Mouse (Mus musculus) gastrocnemius, postnatal 25 days (tissue): Measurements from ENCODE around the gene Zfp777. TPM values are rescaled to one million over a fixed set of nuclear protein-coding genes. Genes with fewer than 3 reads are reported as not detected.

Experiments used
- DNase-seq: peaks from one replicate; pipeline ENCODE4 v3.0.0; 2022
- microRNA-seq, 2 experiments: library from miRNA; unstranded; fragments of <30 nt; microRNA quantifications; one replicate each; pipeline ENCODE4 v1.2.0; 2021; ENCODE audit warnings: borderline replicate concordance in 2 of 2
- total RNA-seq, 2 experiments: library from RNA; stranded (reverse); gene quantifications; 1 replicate in 1 of 2; 2 replicates in 1 of 2; pipeline ENCODE4 v1.2.3; 2021

Gene Zfp777
- total RNA-seq, 2 experiments from 2014 or later, result 12.6 to 16.2 TPM

DNA sequence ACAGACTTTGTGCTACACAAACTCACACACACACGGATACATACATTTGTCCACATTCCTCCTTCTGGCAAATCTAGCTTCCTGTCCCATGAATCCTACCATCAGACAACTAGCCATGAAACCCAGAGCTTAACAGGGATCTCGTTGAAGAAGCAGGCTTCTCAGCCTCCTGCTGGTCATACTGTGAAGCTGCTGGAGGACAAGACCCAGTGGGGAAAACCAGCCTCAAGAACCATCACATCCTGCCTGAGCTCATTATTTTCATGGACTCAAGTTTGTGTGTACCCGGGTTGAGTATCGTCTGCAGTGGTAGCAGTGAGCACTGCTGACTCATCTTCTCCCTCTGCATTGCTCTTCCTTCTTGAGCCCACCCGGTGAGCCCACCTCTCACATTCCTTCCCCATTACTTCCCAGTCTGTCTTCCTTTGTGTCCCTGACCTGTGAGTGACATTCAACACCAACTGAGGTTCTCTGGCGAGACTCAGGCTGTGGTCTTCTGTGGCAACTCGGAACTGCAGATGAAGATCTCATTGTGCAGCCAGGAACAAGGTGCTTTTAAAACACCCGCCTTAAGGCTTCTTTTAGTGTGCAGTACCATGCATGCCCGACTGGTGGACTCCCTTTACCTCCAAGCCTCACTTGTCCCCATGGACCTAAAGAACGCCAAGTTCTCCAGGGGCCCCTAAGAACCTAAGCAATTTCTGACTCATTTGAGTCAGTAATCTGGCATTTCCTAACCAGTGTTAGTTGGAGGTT lies 22.6 kb downstream of the Zfp777 start:
- DNase-seq, result no peak

DNA sequence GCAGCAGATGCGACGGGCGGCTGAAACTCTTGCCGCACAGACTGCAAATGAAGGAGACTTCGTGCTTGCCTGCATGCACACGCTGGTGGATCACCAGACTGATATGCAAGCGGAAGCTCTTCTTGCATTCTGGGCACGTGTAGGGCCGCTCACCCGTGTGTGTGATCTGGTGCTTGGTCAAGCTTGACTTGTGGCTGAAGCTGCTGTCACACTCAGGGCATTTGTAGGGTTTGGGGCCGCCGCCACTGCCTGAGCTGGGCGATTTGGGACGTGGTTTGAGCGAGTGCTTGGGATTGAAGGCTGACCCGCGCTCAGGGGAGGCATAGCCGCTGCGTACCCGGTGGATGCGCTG lies 23.7 kb downstream of the Zfp777 start:
- DNase-seq, result no peak

DNA sequence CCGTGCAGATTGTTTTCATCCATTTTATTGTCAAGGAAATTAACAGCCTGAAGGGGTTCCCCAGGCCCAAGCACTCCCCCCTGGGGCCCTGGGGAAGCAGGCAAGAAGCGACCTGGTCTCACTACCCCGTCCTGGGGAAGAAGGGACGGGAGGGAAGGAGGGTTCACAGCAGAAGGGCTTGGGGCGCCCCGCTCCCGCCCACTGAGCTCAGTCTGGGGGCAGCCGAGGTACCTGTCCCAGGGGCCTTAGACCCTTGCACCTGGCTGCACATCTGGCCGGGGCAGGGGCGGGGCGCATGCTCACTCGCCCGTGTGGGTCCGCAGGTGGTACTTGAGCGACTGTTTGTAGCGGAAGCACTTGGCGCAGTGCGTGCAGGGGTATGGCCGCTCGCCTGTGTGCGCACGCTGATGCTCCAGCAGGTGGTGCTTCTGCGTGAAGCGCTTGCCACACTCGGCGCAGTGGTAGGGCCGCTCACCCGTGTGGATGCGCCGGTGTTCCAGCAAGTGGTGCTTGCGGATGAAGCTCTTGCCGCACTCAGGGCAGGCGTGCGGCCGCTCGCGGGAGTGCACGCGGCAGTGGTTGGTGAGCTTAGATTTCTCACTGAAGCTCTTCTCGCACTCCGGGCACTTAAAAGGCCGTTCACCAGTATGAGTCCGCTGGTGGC lies 24.2 kb downstream of the Zfp777 start:
- DNase-seq, result no peak

DNA sequence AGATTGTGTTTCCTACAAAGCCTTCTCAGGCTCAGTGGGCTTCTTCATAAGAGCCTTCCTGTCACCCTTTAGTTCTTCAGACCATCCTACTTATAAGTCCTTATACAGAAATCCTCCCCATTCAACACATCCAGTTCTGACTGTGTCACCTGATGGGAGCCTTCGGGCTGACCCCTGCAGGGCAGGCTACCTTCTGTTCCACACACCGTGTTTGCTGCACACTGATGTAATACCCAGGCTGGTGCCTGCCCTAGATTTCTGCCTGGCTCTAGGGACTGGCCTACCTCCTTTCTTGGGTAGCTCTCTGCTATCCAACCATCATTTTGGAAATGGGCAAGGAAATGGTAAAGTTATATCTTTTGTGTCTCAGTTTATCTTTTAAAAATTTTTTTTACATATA lies 26.0 kb downstream of the Zfp777 start:
- DNase-seq, result no peak

DNA sequence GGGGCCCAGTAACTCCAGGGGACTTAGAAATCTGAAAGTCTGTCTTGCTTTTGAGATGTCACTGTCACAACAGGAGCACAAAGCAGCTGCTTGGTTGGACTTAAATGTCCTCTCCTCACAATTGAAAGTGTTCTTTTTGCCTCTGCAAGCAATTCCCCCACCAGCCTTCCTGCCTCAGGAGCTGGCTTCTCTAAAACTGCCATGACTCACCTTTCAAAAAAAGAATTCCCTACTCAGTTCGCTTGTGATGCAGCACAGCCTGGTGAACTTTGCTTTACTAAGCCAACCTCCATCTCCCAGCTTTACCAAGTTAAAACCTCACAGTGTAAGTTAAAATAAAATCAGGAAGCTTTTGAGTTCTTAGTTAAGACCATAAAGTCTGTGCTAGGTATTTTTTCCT lies 27.0 kb downstream of the Zfp777 start:
- no peak for DNase-seq

DNA sequence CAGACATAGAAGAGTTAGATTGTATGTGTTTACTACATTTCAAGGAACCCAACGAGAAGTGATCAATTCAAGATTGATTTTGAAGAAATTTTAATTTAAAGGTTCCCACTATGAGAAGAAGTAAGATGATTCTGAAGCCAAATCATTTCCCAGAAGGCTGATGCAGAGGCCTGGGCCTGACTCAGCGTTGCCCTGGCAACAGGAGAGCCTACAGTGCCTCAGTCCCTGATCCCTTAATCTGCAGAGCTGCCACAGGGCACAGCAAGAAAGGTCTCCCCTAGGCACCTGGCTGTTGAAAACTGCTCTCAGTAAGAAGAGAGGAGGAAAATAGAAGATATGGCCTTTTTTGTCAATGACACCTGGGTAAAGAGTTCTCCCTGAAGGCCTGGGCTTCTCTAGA lies 28.7 kb downstream of the Zfp777 start:
- DNase-seq, result no peak

DNA sequence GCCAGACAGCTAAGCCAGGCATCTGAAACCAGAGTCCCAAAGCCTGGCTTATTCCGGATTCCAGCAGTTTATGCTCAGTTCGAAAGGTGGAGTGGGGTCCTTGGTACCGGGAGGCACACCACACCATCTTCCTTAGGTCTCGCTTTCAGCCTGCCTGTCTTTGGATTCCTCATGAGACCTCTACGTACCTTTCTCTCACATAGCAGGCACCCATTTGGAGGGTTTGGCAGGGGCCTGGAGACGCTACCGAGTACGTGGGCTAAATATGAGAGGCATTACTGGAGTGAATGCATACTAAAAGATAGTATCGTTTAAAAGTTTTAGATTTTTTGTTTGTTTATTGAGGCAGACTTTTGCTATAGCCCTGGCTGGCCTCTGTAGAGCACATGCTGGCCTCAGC lies 31.9 kb downstream of the Zfp777 start:
- DNase-seq, result no peak

DNA sequence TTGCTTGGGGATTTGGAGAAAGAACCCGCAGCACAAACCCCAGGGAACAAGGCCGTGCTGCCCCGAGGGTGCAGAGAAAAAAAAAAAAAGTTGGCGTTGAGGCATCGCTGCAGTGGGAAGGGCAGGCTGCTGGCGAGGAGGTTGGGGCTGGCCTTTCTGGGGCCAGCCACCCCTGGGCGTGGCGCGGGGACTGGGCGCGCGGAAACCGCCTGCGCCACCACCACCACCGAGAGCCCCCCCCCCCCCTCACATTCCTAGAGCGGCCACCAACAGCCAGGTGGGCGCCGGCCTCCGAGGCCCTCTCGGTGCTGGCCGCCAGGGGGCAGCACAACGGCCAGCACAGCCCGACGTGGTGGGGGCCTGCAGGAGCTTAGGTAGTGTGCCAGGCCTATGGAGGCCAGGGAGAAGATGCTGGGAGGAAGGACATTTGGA lies 32.6 kb downstream of the Zfp777 start:
- DNase-seq, result peak; percentile 74

DNA sequence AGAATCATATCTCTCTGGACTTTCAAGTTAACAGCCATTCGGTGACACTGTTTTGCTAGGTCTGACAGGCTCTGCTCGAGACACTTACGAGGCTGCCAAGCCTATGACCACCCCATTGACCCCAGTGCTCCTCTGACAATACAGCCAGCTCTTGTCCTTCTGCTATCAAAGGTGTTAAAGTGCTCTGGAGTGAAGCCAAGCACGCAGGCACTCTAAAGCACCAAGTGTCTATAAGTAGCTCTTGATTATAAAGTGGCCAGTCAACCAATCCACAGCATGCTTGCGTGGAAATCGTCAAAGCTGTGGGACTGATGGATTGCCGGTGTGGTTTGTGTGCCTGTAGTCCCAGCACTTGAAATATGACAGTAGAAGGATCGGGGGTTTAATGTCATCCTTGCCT lies 38.0 kb downstream of the Zfp777 start:
- no peak for DNase-seq

DNA sequence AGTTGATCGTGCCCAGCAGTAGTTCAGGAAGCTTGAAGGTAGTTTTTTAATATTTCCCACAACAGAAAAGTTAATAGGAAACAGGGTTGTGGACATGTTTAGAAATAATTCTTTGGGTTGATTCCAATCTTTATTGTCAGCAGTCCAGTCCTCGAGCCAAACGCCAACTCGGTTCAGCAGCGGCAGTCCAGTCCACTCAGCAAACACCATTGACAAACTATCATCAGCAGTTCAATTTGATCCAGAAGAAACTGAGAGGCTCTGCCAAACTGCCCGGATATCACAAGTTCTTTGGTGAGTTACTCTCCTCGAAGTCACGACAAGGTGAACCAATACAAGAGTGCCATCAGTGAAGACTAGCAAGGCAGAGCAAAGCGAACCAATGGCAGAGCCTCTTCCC lies 53.0 kb downstream of the Zfp777 start:
- no peak for DNase-seq

DNA sequence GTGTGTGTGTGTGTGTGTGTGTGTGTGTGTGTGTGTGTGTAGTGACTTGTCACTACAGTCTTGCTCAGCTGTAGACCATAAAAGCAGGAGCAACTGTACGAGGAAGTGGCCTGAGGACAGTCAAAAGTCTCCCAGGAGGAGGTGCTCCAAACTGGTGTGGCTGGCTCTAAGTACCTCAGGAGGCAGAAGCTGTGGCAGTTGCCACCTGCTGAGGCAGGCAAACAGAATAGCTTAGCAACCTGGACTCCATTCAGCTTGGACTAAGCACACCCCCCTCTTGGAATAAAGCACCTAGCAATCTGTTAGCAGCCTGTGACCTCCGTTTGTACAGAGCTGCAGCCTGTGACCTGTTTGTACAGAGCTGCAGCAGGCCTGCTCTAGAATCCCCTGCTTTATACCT lies 64.8 kb downstream of the Zfp777 start:
- DNase-seq, result no peak

DNA sequence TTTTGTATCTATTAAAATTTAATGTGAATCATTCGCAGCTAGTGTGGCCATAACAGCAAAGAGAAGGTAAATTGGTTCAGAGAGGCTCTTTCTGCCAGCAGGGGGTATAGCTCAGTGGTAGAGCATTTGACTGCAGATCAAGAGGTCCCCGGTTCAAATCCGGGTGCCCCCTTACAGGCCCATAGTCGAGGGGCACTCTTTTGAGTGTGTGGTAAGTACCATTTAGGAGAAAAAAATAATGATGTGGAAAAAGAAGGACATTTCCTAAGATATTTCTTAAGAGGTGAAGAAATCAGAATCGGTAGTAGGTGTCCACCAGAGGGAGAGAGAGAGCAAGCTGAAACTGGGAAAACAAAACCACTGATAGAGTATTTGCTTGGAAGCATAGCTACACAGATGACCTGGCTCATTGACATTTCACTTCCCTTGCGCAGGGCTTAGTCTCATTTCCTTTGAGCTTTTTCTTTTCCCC lies 69.8 kb downstream of the Zfp777 start:
- peak; percentile 78 for DNase-seq

DNA sequence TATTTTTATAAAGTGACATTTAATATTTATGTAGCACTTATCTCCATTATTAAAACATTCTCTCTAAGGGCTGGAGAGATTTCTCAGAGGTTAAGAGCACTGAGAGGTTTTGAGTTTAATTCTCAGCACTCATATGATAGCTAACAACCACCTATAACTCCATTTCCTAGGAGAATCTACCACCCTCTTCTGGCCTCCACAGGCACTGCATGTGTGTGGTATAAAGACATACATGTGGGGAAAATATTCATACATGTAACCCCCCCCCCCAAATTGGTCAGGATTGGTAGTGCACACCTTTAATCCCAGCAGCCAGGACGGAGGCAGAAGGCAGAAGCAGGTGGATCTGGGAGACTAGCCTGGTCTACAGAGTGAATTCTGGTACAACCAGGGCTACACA lies 74.1 kb downstream of the Zfp777 start:
- DNase-seq, result no peak

Small RNA genes within 50 kb of the gene (microRNA-seq; reads per million reads assigned to microRNA genes)
- gene Gm24563, result 0 reads per million in 2 experiments

Other genes with a start within 250 kb of the Zfp777 start
- 10 to 100 TPM; 18.1 to 22.5 TPM for gene Pdia4, start 235.5 kb downstream of the Zfp777 start, total RNA-seq
- gene Zfp786, start 218.0 kb downstream of the Zfp777 start, total RNA-seq, result under 1 TPM; 0.48 to 0.69 TPM
- gene Zfp398, start 213.2 kb downstream of the Zfp777 start, total RNA-seq, result 1 to 10 TPM; 4.7 to 4.8 TPM
- gene Zfp282, start 171.7 kb downstream of the Zfp777 start, total RNA-seq, result 1 to 10 TPM; 5.7 to 5.9 TPM
- 1 to 10 TPM; 6.4 to 6.7 TPM for gene Zfp212, start 128.4 kb downstream of the Zfp777 start, total RNA-seq
- gene Zfp956, start 95.5 kb downstream of the Zfp777 start, total RNA-seq, result 1 to 10 TPM; 3.6 to 4.0 TPM
- gene Zfp746, start 37.7 kb upstream of the Zfp777 start, total RNA-seq, result 1 to 10 TPM; 8.4 to 8.5 TPM